Mouse (Mus musculus) bone marrow, adult 2 months (tissue): ENCODE data around the gene Gm32742. TPM values are rescaled to one million over a fixed set of nuclear protein-coding genes. Genes with fewer than 3 reads are reported as not detected.

ENCODE experiments used
- H3K27ac ChIP-seq: fragments of 200-500 bp; 2 replicates; pipeline ENCODE4 v1.5.1; 2012; ENCODE audit warnings: low read depth, mild to moderate bottlenecking, control low read depth, inconsistent platforms, low read length; ENCODE audit not compliant: control insufficient read depth, poor library complexity, insufficient read depth
- H3K4me1 ChIP-seq: fragments of 200-500 bp; 2 replicates; pipeline ENCODE4 v1.6.1; 2011; ENCODE audit warnings: low read length; ENCODE audit not compliant: control insufficient read depth, insufficient read depth
- H3K4me3 ChIP-seq: fragments of 200-500 bp; replicated peaks from 2 replicates; pipeline ENCODE3; 2011; ENCODE audit warnings: mild to moderate bottlenecking, low read depth, low read length, control low read depth; ENCODE audit not compliant: control insufficient read depth
- CTCF ChIP-seq: fragments of 200-500 bp; IDR thresholded peaks from 2 replicates; pipeline ENCODE4 v1.5.1; 2011; ENCODE audit warnings: low read length, control low read depth; ENCODE audit not compliant: control insufficient read depth, insufficient read depth
- POLR2A ChIP-seq: fragments of 200-500 bp; IDR thresholded peaks from 2 replicates; pipeline ENCODE4 v1.6.1; 2011; ENCODE audit warnings: low read depth, mild to moderate bottlenecking, control low read depth, low read length, borderline replicate concordance; ENCODE audit not compliant: control insufficient read depth
- WGBS: fragments of 180-500 bp; shearing (Covaris S2); methylation state at CpG from one replicate; pipeline ENCODE4 v1.1.7; 2018; 5-methylcytosine and 5-hydroxymethylcytosine counted together
- polyA plus RNA-seq: library from polyadenylated mRNA; stranded (reverse); fragments of >200 nt; gene quantifications from 2 replicates; pipeline ENCODE4 v1.2.4, GENCODE M21; 2011; ENCODE audit warnings: low replicate concordance; ENCODE audit not compliant: missing spikeins, insufficient read depth, insufficient read length

Gm32742 gene
- polyA plus RNA-seq, 1 experiment = not detected

GRCm38 (mm10) chr9:51103808-51104514 is 61.4 kb downstream of the Gm32742 start:
- TF ChIP-seq CTCF (no peak), POLR2A (no peak)
- 17% methylated on average over 30 of the region's 30 CpGs for WGBS
- H3K4me3 ChIP-seq = no peak overlapping the region

GRCm38 (mm10) chr9:51102963-51103807 is 62.1 kb downstream of the Gm32742 start:
- no peak overlapping the region for H3K4me3 ChIP-seq
- H3K27ac ChIP-seq = no peak overlapping the region
- 2% methylated on average over 42 of the region's 44 CpGs for WGBS
- no peaks in the 10 kb centered on the region for H3K4me1 ChIP-seq
- TF ChIP-seq CTCF = no peak
- no peak for TF ChIP-seq POLR2A

More at GRCm38 (mm10) chr9:51103808-51104514, 61.4 kb downstream of the Gm32742 start:
- Histone ChIP-seq H3K27ac (no peak overlapping the region), H3K4me1 (no peaks in the 10 kb centered on the region)

- WGBS = 9% methylated on average over 27 of the region's 27 CpGs
- no peak within 1 kb of the TSS for H3K4me3 ChIP-seq
- TF ChIP-seq CTCF = no peak
- no peak for TF ChIP-seq POLR2A
Observed at GRCm38 (mm10) chr9:51101756-51102425, 63.4 kb downstream of the Gm32742 start, which contains the start of gene 4833427G06Rik. TSS of gene 4833427G06Rik (minus strand) at chr9:51102078.

GRCm38 (mm10) chr9:51096306-51096705 is 69.0 kb downstream of the Gm32742 start:
- Histone ChIP-seq H3K27ac (no peak overlapping the region), H3K4me3 (no peak overlapping the region), H3K4me1 (no peaks in the 10 kb centered on the region)
- 36% methylated on average over 2 of the region's 2 CpGs for WGBS
- TF ChIP-seq POLR2A = no peak
- no peak for TF ChIP-seq CTCF

More at GRCm38 (mm10) chr9:51101756-51102425, 63.4 kb downstream of the Gm32742 start, which contains the start of gene 4833427G06Rik:
- Histone ChIP-seq H3K4me1 (no peaks in the 10 kb centered on the region), H3K27ac (no peak within 1 kb of the TSS)

GRCm38 (mm10) chr9:51093697-51094096 is 71.6 kb downstream of the Gm32742 start:
- Histone ChIP-seq H3K4me1 (no peaks in the 10 kb centered on the region), H3K4me3 (no peak overlapping the region), H3K27ac (no peak overlapping the region)
- TF ChIP-seq POLR2A (no peak), CTCF (no peak)
- WGBS = 58% methylated on average over 5 of the region's 5 CpGs

GRCm38 (mm10) chr9:51081614-51082013 is 83.7 kb downstream of the Gm32742 start:
- H3K4me1 ChIP-seq = no peaks in the 10 kb centered on the region
- TF ChIP-seq CTCF = no peak
- no peak for TF ChIP-seq POLR2A
- H3K27ac ChIP-seq = no peak overlapping the region
- WGBS = 71% methylated on average over 5 of the region's 5 CpGs
- no peak overlapping the region for H3K4me3 ChIP-seq

Other genes starting within 250 kb of the Gm32742 start
- gene Sik2, start 156.4 kb downstream of the Gm32742 start, polyA plus RNA-seq = 11.7 and 17.3 TPM in 2 replicates
- gene Btg4, start 104.6 kb downstream of the Gm32742 start, polyA plus RNA-seq = not detected in 2 replicates
- gene Layn, start 88.4 kb downstream of the Gm32742 start, polyA plus RNA-seq = 2.6 and 4.5 TPM in 2 replicates
- gene 4833427G06Rik, start 63.4 kb downstream of the Gm32742 start, polyA plus RNA-seq = not detected in 2 replicates
- gene Pou2af1, start 48.2 kb upstream of the Gm32742 start, polyA plus RNA-seq = 13.2 and 30.5 TPM in 2 replicates
- not detected in 2 replicates for gene Colca2, start 113.1 kb upstream of the Gm32742 start, polyA plus RNA-seq
- 2.5 TPM in 1 of 2 replicates, not detected in the other for gene 1810046K07Rik, start 163.4 kb upstream of the Gm32742 start, polyA plus RNA-seq